Mouse (Mus musculus) cerebellum, adult 2 months (tissue): ENCODE measurements at regions not wholly inside any gene's neighbourhood (a gene's known extent, or its start where the extent isn't known, plus 50 kb on each side); places are given as distances from the start of the nearest gene placed in this dataset.

ENCODE experiments used
- CTCF ChIP-seq: fragments of 200-500 bp; IDR thresholded peaks from 2 replicates; pipeline ENCODE4 v1.5.1; 2011; ENCODE audit warnings: low read depth, mild to moderate bottlenecking, control low read depth, low read length, moderate library complexity, borderline replicate concordance; ENCODE audit not compliant: insufficient read depth
- POLR2A ChIP-seq: fragments of 200-500 bp; IDR thresholded peaks from 2 replicates; pipeline ENCODE4 v1.6.1; 2011; ENCODE audit warnings: low read length, control low read depth, borderline replicate concordance; ENCODE audit not compliant: insufficient read depth

DNA sequence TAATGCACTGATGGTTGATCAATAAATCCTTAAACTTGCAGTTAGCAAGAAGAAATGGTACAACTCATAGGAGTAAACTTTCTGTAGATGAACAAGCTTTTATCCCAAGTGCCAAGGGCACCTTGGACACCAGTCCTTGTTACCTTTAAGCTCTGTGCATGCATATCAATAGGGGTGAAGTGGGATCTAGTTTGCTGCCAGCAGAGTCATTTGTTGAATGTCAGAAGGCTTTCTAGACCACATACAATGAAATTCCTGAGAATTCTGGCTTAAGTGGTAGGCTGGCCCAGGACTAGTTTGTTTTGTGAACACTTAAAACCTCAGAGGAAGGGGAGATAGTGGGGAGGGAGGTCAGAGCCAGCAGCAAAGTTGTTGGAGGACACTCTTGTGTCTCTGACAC is 437.9 kb upstream of the 4930412O13Rik start:
- TF ChIP-seq POLR2A (no peak), CTCF (no peak)
